Mouse (Mus musculus) midbrain, embryonic 14.5 days (tissue): ENCODE data around the gene Spns1. TPM values are rescaled to one million over a fixed set of nuclear protein-coding genes. Genes with fewer than 3 reads are reported as not detected.

Experiments
- ATAC-seq: fragments of 200-750 bp; cut with Nextera tagmentation; 2 replicates; pipeline ENCODE4 v1.8.0; 2017; ENCODE audit warnings: moderate number of reproducible peaks, moderate library complexity; ENCODE audit not compliant: low FRiP score, low TSS enrichment
- DNase-seq: peaks from one replicate; pipeline ENCODE4 v3.0.0-alpha.2; 2015
- H3K27ac ChIP-seq: fragments of 300-500 bp; sonication (generic); replicated peaks from 2 replicates; pipeline ENCODE4 v1.5.1; 2014; ENCODE audit warnings: mild to moderate bottlenecking, low read depth, low read length, moderate library complexity
- H3K27me3 ChIP-seq: fragments of 300-500 bp; sonication (generic); 2 replicates; pipeline ENCODE4 v1.6.1; 2014; ENCODE audit warnings: low read length, control low read depth, mixed read lengths; ENCODE audit not compliant: control insufficient read depth, insufficient read depth
- H3K36me3 ChIP-seq: fragments of 300-500 bp; sonication (generic); 2 replicates; pipeline ENCODE4 v1.6.1; 2014; ENCODE audit warnings: low read length, control low read depth; ENCODE audit not compliant: control insufficient read depth, insufficient read depth
- H3K4me1 ChIP-seq: fragments of 300-500 bp; sonication (generic); 2 replicates; pipeline ENCODE4 v1.6.1; 2014; ENCODE audit warnings: mild to moderate bottlenecking, antibody characterized with exemption, low read length, control low read depth; ENCODE audit not compliant: control insufficient read depth, insufficient read depth
- H3K4me2 ChIP-seq: fragments of 300-500 bp; sonication (generic); 2 replicates; pipeline ENCODE4 v1.6.1; 2014; ENCODE audit warnings: mild to moderate bottlenecking, low read length, moderate library complexity
- H3K4me3 ChIP-seq: fragments of 300-500 bp; sonication (generic); replicated peaks from 2 replicates; pipeline ENCODE4 v1.5.1; 2014; ENCODE audit warnings: low read depth, low read length
- H3K9ac ChIP-seq: fragments of 300-500 bp; sonication (generic); replicated peaks from 2 replicates; pipeline ENCODE4 v1.6.1; 2014; ENCODE audit warnings: mild to moderate bottlenecking, low read length, moderate library complexity
- H3K9me3 ChIP-seq: fragments of 300-500 bp; sonication (generic); 2 replicates; pipeline ENCODE4 v1.6.1; 2016; ENCODE audit warnings: low read length, control low read depth, mixed read lengths; ENCODE audit not compliant: control insufficient read depth
- WGBS: fragments of 180-500 bp; shearing (Covaris S2); extraction: QIAGEN DNeasy Blood & Tissue Kit; methylation state at CpG from one replicate; pipeline ENCODE4 v1.1.7; 2014; 5-methylcytosine and 5-hydroxymethylcytosine counted together
- polyA plus RNA-seq: library from polyadenylated mRNA; unstranded; fragments of >200 nt; fragmentation: Nextera tagmentation; extraction: Ambion mirVana; gene quantifications from 2 replicates; pipeline ENCODE4 v1.2.1, GENCODE M21; 2014

Spns1 gene
- polyA plus RNA-seq, result 60.4 and 74.5 TPM in 2 replicates

GRCm38 (mm10) chr7:126377278-126378158, at the start of gene Spns1:
TSS of gene Spns1 (minus strand) at chr7:126377450.
- Histone ChIP-seq H3K27me3 (no peaks in the 10 kb centered on the region), H3K4me1 (peaks cover 9% of the 10 kb centered on the region), H3K9me3 (no peaks in the 10 kb centered on the region), H3K4me3 (peak within 1 kb of the TSS; percentile 96), H3K4me2 (peak within 1 kb of the TSS; percentile 97), H3K9ac (peak within 1 kb of the TSS; percentile 70), H3K36me3 (peaks cover 17% of the 10 kb centered on the region), H3K27ac (peak within 1 kb of the TSS; percentile 80)
- DNase-seq (peak; percentile 99), ATAC-seq (peak; percentile 97)
- WGBS, result under 1% methylated on average over 33 of the region's 33 CpGs

GRCm38 (mm10) chr7:126424161-126424560, 46.9 kb upstream of the Spns1 start:
- Histone ChIP-seq H3K4me1 (peaks cover 8% of the 10 kb centered on the region), H3K4me2 (no peak overlapping the region), H3K36me3 (no peaks in the 10 kb centered on the region), H3K27me3 (no peaks in the 10 kb centered on the region), H3K9ac (no peak overlapping the region), H3K4me3 (no peak overlapping the region), H3K9me3 (no peaks in the 10 kb centered on the region), H3K27ac (no peak overlapping the region)
- ATAC-seq (no peak), DNase-seq (no peak)
- WGBS, result 87% methylated on average over 6 of the region's 6 CpGs

- DNase-seq (no peak), ATAC-seq (no peak)
- Histone ChIP-seq H3K4me2 (no peak overlapping the region), H3K9me3 (no peaks in the 10 kb centered on the region), H3K27ac (no peak overlapping the region), H3K4me3 (no peak overlapping the region), H3K9ac (no peak overlapping the region), H3K27me3 (no peaks in the 10 kb centered on the region), H3K4me1 (no peaks in the 10 kb centered on the region), H3K36me3 (no peaks in the 10 kb centered on the region)
- 93% methylated on average over 5 of the region's 5 CpGs for WGBS
Observed at GRCm38 (mm10) chr7:126421756-126422155, 44.5 kb upstream of the Spns1 start.

GRCm38 (mm10) chr7:126418496-126418895, 41.2 kb upstream of the Spns1 start:
- no peak overlapping the region for H3K9ac ChIP-seq
- no peak overlapping the region for H3K27ac ChIP-seq
- no peaks in the 10 kb centered on the region for H3K4me1 ChIP-seq
- no peak overlapping the region for H3K4me2 ChIP-seq
- ATAC-seq (no peak), DNase-seq (no peak)
- H3K4me3 ChIP-seq, result no peak overlapping the region
- 67% methylated on average over 3 of the region's 3 CpGs for WGBS
- H3K9me3 ChIP-seq, result no peaks in the 10 kb centered on the region
- no peaks in the 10 kb centered on the region for H3K27me3 ChIP-seq
- H3K36me3 ChIP-seq, result no peaks in the 10 kb centered on the region

GRCm38 (mm10) chr7:126417606-126418005, 40.4 kb upstream of the Spns1 start:
- 64% methylated on average over 4 of the region's 4 CpGs for WGBS
- DNase-seq (no peak), ATAC-seq (no peak)
- Histone ChIP-seq H3K4me2 (no peak overlapping the region), H3K9me3 (no peaks in the 10 kb centered on the region), H3K27ac (no peak overlapping the region), H3K27me3 (no peaks in the 10 kb centered on the region), H3K4me3 (no peak overlapping the region), H3K36me3 (no peaks in the 10 kb centered on the region), H3K9ac (no peak overlapping the region), H3K4me1 (no peaks in the 10 kb centered on the region)

- no peak overlapping the region for H3K27ac ChIP-seq
- H3K4me2 ChIP-seq, result no peak overlapping the region
- ATAC-seq (no peak), DNase-seq (no peak)
- no peak overlapping the region for H3K4me3 ChIP-seq
- no peaks in the 10 kb centered on the region for H3K36me3 ChIP-seq
- H3K4me1 ChIP-seq, result no peaks in the 10 kb centered on the region
- no peaks in the 10 kb centered on the region for H3K27me3 ChIP-seq
- no peak overlapping the region for H3K9ac ChIP-seq
- no peaks in the 10 kb centered on the region for H3K9me3 ChIP-seq
- WGBS, result 10% methylated on average over 8 of the region's 8 CpGs
Observed at GRCm38 (mm10) chr7:126417045-126417444, 39.8 kb upstream of the Spns1 start.

GRCm38 (mm10) chr7:126416615-126417014, 39.4 kb upstream of the Spns1 start:
- DNase-seq (no peak), ATAC-seq (no peak)
- Histone ChIP-seq H3K36me3 (no peaks in the 10 kb centered on the region), H3K4me1 (no peaks in the 10 kb centered on the region), H3K27me3 (no peaks in the 10 kb centered on the region), H3K9ac (no peak overlapping the region), H3K4me3 (no peak overlapping the region), H3K9me3 (no peaks in the 10 kb centered on the region), H3K4me2 (no peak overlapping the region), H3K27ac (no peak overlapping the region)
- WGBS, result 40% methylated on average over 2 of the region's 2 CpGs

GRCm38 (mm10) chr7:126414725-126415124, 37.5 kb upstream of the Spns1 start, which contains the start of gene Cd19:
TSS of gene Cd19 (minus strand) at chr7:126414889.
- Histone ChIP-seq H3K9me3 (no peaks in the 10 kb centered on the region), H3K9ac (no peak within 1 kb of the TSS), H3K36me3 (no peaks in the 10 kb centered on the region), H3K27ac (no peak within 1 kb of the TSS), H3K4me1 (no peaks in the 10 kb centered on the region), H3K4me3 (no peak within 1 kb of the TSS), H3K4me2 (no peak within 1 kb of the TSS), H3K27me3 (no peaks in the 10 kb centered on the region)
- ATAC-seq, result no peak
- WGBS, result 89% methylated on average over 6 of the region's 6 CpGs
- DNase-seq, result no peak

GRCm38 (mm10) chr7:126411061-126411460, 33.8 kb upstream of the Spns1 start:
- no peak overlapping the region for H3K9ac ChIP-seq
- no peaks in the 10 kb centered on the region for H3K36me3 ChIP-seq
- no peak overlapping the region for H3K27ac ChIP-seq
- no peaks in the 10 kb centered on the region for H3K4me1 ChIP-seq
- DNase-seq (no peak), ATAC-seq (no peak)
- 97% methylated on average over 4 of the region's 4 CpGs for WGBS
- no peak overlapping the region for H3K4me2 ChIP-seq
- H3K9me3 ChIP-seq, result no peaks in the 10 kb centered on the region
- no peaks in the 10 kb centered on the region for H3K27me3 ChIP-seq
- H3K4me3 ChIP-seq, result no peak overlapping the region
